Mouse (Mus musculus) v-Abl transformed pro-B cells (cell line): ENCODE measurements at regions not wholly inside any gene's neighbourhood (a gene's known extent, or its start where the extent isn't known, plus 50 kb on each side); places are given as distances from the start of the nearest gene placed in this dataset.

Source experiments
- in situ Hi-C, 2 experiments: fragments of 400-800 bp; cut with MboI; formaldehyde crosslinking; loops; one replicate each; pipeline ENCODE4 v1.15.1; 2025; ENCODE audit not compliant: unreplicated experiment in 2 of 2

DNA sequence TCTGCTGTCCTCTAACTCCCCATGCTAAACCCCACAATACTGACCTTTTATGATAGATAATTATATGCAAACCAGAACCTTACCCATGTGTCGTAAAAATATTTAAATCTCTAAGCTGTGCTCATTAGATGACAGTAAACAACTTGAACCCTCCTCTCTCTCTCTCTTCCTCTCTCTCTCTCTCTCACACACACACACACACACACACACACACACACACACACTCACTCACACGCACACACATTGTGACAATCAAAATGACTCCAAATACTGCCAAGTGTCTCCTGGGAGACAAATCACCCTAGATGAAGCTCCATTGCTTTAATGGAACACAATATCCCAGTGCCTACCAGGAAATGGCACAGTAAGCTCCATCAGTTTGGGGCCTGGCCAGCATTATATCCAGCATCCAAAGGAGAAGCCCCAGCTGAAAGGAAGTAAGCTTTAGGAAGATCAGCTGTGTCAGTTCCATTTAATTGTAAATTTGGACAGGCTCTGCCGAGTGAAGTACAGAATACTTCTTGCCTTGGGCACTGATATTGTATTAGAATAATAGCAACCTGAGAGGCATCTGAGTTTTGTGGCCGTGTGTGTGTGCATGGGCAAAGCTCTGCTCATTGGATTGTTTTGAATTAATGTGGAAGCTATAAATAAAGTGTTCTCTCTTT lies 220.7 kb downstream of the Fam84b start:
- in situ Hi-C loops: no loop called here

DNA sequence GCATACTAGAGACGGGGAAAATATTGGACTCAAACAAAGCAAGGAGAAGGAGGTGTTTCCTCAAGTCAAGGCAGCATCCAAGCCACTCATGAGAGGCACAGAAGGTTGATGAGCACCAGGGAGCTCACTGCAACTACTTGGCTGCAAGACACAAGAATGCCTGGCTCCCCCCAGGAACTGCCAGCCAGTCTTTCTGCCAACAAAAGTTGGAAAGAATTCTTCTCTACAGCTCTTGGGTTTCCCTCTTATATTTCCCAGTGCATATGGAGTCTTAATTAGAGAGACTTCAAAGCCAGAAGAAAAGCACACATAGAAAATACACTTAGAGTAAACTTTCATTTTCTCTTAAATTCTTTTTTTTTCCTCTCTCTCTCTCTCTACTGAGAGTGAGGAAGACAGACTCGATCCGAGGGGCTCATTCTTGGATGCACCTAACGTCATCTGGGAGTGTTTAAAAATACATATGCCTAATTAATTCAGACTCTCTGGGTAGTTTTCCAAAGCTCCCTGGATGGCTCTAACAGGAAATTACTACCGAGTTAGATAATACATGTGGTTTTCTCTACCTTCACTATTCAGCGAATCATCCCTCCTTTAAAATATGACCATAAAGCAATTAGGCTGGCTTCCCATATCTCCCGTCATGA lies 222.7 kb downstream of the Fam84b start:
- in situ Hi-C loops: no loop called here

DNA sequence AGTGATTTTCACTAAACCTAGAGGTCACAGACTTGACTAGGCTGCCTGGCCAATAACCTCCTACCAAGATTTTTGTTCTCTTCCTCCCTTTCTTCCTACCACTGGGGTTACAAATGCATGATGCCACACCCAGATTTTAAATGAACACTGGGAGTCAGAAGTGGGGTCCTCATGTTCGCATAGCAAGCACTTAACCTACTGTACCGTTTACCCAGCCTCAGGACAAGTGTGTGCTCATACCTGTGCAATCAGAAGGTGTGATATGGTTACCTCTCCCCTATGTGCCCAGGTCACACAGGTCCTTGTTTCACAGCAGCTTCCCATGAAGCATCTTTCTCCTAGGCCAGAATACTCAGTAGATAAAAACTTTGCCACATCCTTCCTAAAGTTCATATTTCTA lies 234.8 kb downstream of the Fam84b start:
- in situ Hi-C loops: no loop called here

DNA sequence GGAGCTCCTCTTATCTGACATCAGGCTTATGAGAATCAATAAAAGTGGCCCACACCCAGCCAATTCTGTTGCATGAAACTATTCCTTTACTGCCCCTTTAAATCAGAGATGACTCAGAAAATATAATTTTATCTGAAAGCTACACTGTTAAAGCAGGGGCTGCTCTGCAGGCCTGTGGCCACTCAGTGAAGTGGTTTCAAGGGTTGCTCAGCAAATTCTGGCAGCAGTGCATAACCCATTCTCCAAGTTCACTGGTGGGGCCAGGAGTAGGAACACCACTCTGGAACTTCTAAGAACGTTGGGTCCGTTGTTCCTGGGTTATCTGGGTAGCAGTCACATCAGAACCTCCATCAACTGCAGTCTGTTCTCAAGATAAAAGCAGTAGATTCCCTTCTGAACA lies 236.2 kb downstream of the Fam84b start:
- in situ Hi-C loops: no loop called here

DNA sequence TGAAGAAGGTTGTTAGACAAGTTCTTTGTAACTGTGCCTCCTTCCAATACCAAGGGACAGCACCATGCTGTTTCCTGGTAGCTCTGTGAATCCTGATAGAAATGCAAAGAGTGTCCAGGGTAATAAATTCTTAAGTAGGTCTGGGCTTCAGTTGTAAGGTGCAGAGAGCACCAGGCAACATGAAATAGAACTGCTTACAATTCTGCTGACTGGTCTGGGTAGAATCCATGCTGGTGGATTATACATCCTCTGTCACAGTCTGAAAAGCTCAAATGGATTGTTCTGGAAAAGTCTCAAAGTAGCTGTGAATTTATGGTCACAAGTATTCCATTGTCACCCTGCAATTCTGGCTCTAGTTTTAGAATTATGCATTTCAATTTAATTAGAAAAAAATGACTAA lies 251.7 kb downstream of the Fam84b start:
- in situ Hi-C loops: no loop called here

DNA sequence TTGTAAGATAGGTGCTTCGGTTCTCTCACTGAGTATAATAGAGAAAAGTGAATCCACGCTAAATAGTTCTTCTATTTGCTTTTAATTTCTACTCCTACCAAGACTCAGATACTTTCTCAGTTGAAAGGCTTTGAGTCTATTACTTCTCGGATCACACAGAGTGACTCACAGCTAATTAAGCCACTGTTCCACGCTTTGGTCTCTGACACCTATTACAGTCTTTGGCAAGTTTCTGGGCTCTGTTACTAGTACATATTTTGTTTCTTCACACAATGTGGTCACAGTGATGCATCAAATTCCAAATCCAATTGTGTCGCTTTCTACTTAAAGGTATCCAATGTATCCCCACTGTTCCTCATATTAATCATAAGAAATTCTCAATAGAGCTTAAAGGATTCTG lies 276.5 kb downstream of the Fam84b start:
- in situ Hi-C loops: no loop called here

DNA sequence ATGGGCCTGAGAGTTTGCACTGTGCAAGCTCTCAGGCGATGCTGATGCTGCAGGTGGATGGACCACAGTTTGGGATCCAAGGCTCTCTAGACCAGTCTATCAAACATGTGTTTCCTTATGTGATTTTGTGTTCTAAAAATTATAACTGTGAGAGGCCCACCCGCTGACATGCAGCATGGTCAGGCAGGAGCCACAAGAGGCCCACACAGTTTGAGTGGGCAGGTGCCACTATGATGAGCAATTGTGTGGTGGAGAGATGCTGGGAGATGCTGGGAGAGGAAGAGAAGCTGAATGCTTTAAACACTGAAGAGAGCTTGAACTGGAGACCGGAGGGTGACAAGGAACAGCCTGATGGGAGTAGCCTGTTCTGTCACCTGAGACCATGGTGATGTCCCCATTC lies 287.3 kb downstream of the Fam84b start:
- in situ Hi-C loops: no loop called here

DNA sequence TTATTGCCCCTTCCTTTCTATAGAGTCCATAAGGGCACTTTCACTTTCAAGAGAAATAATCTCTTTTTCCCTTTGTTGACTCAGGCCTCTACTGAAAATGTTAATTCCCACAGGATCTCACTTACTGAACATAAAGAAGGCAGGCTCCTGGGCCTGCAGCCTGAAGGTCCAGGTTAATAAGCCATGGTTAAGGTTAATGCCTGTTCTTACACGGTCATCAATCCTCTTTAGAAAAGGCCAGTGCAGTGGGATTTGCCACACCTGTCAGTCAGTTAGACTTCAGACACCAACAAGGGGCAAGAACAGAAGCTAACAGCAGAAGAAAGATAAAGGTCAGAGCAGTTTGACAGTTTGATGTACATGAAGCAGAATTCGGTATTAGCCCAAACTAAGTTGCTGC lies 288.6 kb downstream of the Fam84b start:
- in situ Hi-C loops: no loop called here

DNA sequence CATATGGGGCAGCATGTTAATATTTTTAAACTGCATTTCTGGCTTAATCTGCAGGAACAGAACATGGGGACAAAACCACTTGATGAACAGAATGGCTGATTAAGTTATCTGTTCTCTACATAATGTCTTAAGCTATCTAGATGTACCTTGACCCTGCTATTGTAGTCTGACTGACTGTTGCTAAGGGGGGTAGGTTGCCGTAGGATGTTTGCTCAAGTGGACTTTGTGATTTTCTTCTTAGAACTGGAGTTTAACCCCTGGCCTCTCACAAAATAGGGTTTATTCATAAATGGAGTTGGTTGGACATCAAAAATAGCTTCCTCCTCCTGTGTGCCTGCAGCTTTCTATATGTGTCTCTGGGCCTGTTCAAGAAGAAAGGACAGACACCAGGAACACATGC lies 292.9 kb downstream of the Fam84b start:
- in situ Hi-C loops: no loop called here

DNA sequence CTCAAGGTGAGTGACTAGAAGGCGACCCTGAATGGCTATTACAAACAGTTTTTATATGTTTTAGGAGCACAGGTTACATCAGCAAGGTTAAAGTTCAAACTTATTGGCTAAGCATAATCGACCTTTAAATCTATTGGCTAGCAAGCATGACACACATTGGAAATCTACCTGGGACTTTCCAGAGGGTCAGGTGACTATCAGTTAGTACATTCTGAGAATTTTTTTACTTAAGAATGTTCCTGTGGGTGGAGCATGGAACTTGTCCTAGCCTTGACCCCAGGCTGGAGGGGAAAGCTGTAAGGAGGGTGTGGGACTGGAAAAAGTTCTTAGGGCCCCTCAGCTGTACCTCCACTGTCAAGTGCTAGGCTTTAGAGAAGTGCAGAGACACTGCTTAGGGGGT lies 297.9 kb downstream of the Fam84b start:
- in situ Hi-C loops: no loop called here

DNA sequence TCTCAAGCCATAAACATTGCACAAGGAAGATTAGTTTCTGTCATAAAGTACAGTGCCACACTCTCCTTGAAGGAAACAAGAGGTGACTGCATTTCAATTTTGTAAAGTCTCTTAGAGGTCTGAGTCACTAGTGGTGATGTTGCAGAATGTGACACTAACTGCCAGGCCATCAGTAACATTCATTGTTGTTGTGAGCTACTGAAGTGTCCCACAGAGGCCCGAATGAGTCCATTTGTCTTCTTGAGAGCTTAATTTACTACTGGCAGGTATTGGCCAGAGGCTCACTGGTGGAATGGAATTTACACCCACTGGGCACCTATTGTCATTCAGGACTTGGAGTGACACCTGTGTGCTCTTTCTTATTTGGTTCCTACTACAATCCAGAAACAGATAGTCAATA lies 299.0 kb downstream of the Fam84b start:
- in situ Hi-C loops: no loop called here

DNA sequence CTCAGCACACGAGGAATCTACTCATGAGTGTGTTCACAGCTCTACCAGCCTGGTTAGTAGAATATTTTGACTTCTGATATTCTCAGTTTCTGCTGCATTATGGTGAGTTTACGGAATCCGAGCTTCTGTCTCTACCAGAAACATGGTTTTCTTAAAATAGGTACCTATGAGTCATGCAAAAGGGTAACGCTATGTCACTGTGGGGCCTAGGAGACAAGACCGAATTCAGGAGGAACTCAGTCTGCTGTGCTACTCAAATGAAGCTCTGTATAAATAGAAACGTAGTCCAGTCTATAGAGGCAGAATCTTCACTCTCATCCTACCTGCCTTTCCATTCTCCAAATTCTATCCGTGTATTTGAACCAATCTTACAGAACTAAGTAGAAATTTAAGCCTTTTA lies 305.5 kb downstream of the Fam84b start:
- in situ Hi-C loops: no loop called here

DNA sequence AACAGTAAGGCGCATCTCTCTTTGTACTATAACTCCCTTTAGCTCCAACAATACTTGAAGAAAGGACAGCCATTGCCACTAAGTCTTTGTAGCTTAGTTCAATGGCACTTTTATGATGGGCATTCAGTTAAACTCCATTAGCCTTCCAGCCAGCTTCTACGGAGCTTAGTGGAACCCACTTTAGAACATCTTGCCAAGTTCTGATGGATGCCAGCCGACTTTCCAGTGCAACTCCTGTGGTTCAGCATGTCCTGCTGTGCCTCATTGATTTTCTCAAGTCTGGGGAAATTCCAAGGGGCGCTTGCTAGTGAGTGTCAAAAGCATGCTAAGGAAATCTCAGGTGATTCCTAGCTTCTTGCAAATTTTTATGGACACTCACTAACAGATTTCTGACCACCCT lies 316.4 kb downstream of the Fam84b start:
- in situ Hi-C loops: no loop called here

DNA sequence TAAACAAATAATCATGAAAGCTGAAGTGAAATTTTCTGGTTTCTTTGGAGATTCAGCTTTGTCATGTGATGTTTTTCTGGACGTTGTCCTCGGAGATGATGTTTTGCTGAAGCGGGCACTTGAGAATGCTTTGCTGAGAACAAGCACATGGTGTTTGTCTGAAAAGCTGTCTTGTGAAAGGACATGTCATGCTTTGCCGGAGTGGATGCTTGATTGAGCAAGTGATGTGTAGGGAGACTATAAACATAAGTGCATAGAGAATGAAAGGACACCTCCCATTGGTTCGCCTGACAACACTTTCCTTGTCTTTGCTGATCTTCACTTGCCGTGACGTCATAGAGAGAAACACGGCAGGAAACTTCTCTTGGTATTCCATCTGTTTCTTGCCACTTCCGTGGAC lies 318.9 kb downstream of the Fam84b start:
- in situ Hi-C loops: no loop called here

DNA sequence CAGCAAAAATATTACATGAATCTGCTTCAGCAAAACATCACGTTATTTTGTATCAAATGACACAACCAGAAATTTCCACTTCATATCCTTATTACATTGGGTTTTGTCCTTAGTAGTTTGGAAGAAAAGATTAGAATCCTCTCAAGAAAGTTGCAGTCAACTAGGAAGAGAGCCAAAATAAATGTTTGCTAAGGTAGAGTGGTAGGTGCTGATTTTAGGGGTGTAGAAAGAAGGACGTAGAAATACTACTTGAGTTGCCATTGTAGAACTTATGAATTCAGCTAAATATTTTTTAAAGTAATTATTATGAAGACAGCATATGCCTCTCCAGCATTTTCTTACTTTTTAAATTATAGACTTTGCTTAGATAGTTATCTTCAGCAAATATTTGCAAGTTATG lies 336.8 kb downstream of the Fam84b start:
- in situ Hi-C loops: no loop called here

DNA sequence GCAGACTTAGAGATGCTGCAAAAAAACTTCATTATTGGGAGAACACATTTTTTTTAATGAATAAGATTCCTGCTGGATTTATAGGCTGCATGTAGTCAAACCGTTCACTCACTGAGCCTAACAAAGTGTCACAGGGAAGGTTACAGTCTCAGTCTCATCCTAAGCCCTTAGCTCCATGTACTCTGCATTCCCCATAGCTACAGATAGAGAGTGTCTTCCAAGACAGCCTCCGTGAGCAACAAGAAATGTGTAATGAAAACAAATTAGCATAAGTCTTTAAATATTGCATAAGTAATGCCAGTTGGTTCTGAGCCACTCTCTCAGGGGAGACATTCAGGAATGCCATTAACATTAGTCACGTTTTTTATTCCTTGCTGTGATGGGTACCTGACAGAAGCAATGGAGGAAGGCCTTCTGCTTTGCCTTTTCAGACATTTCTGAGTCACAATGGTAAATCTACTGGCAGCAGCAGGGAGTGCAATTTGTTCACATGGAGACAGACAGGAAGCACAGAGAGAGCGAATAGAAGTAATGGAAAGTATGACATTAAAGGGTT lies 376.7 kb downstream of the Fam84b start:
- in situ Hi-C loops: no loop called here

DNA sequence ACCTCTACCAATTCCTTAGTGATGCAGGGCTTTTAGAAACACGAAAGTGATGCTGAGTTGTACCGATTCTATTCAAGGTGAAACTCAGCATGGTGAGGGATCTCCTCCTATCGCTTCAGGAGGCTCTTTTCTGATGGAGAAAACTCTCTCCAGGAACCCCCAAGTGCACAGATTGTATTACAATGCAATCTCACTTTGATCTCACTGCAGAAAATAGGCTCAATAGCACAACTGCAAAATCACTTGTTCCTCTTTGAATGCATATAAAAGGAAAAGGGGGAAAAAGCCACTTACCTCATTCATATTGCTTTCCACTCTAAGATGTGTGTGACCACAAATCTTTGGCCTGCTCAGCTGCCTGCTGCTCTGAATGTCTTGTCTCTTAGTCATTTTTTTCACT lies 378.5 kb downstream of the Fam84b start:
- in situ Hi-C loops: no loop called here

DNA sequence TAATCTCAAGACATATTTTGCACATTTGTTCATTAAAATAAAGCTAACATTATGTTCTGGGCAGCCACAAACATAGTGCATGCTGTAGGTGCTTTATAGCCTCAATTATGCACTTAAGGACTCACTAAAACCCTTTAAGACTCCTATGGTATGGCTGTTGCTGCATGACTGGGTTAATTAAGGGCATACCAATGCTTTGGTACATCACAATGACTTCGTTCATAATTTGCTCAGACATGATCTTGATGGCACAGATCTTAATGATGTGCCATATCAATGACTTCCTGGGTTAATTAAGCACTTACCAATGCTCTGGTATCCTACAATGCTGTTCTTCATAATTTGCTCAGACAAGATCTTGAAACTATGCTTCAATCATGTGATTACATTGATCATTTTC lies 415.5 kb upstream of the 4933412E24Rik start:
- in situ Hi-C loops: no loop called here

DNA sequence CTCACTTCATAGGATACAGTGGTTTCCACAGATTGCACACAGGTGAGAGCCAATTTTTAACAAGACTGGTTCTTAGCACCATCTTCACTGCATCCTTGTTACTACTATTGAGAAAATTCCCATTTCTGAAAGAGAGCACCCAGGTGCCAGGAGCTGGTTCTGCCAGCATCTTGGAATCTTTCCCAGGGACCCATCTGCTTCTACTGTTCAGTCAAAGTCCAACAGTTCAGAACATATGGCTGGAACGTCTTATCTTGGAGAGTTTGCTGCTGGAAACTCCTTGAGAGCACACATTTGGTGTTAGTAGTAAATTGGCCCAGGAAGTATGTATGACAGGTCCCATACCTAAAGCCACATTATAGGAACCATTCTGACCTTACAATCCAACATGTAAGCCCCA lies 402.7 kb upstream of the 4933412E24Rik start:
- in situ Hi-C loops: no loop called here

DNA sequence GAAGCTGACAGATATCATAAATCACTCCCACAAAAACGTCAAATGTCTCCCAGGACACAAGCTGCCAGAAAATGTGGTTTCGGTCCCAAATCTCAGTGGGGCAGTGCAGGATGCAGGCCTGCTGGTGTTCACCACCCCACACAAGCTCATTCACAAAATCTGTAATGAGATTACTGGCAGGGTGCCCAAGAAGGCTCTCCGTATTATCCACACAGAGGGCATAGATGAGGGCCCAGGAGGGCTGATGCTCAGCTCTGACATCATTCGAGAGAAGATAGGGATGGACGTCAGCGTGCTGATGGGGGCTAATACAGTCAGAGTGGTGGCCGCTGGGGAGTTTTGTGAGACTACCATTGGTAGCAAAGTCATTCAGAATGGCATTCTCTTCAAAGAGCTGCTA lies 375.9 kb upstream of the 4933412E24Rik start:
- in situ Hi-C loops: no loop called here

DNA sequence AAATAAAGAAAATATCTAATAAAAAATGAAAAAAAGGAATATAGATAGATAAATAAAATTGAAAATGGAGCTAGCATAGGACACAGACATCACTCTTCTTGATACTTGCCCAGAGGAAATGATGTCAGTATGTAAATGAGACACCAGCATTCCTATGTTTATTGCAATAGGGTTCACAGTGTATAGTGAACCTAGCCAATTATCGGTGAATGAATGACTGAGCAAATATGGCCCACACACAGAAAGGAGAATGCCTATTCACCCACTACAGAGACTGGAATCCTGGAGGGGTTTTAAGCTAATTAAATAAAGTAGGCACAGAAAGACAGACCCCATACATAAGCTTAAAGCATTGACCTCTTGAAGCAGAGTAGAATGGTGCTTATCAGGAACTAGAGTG lies 373.9 kb upstream of the 4933412E24Rik start:
- in situ Hi-C loops: no loop called here

DNA sequence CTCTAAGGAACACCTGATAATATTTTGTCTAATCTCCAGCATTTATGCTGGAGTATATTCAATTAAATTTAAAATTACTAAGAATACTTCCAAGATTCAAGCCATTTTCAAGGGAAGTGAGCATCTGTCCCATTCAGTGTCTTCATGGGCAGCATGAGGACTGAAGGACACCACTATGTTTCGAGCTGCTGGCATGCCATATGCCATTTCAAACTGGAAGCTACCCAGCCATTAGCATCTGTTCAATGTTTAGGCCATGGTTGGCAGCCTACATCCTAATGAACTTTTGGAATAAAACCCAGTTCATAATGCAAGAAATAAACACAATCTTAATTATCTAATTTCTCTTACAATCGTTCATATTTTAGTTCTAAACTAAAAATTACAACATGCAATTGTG lies 371.5 kb upstream of the 4933412E24Rik start:
- in situ Hi-C loops: no loop called here
